8 mouse cellular contexts compared by ENCODE assay signal in the genomic region with DNA sequence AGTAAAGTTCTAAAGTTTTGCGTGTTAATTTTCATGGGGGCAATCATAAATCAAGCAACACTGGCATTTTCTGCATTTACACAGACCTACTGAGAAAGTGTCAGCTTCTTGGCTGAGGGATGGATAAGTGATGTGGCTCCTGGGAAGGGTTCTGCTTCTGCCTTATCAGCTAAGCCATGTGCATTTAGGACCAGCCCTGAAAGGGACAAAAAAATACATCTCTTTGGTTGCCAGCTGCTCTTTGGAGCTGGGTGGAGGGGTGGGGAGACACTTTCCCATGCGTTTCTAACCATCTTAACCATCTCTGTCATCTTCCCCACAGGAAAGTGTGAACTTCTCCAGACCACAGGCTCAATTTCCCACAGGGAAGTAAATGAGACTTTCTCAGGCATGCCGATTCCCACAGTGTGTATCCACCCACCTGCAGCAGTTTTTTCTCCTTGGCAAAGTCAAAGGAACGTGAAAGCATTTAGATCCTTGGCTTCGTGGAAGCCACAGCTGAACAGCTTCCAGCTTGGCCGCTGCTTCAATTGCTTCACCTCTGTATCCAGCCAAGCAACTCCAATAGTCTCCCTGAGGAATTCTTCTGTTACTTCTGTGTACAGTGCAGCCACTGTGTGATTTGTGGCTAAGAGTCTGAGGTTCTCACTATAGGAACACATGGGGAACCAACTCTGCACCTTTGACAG.
DNase-seq lines count a peak whose midpoint lies in the region; ATAC-seq lines count a peak whose summit lies in the region.

No protein-coding gene starts in this region.

- H3K36me3 ChIP-seq in hindbrain, embryonic 16.5 days (ENCODE audit: control insufficient read depth, insufficient read depth, low read length), result no peaks in the 10 kb centered on the region
- no peaks in the 10 kb centered on the region for H3K36me3 ChIP-seq in hindbrain, embryonic 11.5 days (ENCODE audit: control insufficient read depth, insufficient read depth, low read length)
- no peaks in the 10 kb centered on the region for H3K36me3 ChIP-seq in heart, embryonic 15.5 days
- no peaks in the 10 kb centered on the region for H3K36me3 ChIP-seq in limb, embryonic 15.5 days

- no peaks in the 10 kb centered on the region for H3K4me1 ChIP-seq in hindbrain, embryonic 16.5 days (ENCODE audit: control insufficient read depth, insufficient read depth, low read depth, low read length)
- H3K4me1 ChIP-seq in hindbrain, embryonic 11.5 days (replicated peaks; ENCODE audit: control insufficient read depth, insufficient read depth, low read length), result no peaks in the 10 kb centered on the region
- H3K4me1 ChIP-seq in heart, embryonic 15.5 days (replicated peaks), result no peaks in the 10 kb centered on the region; the same call in 1 of the 2 replicates
- H3K4me1 ChIP-seq in limb, embryonic 15.5 days, result peaks cover 10% of the 10 kb centered on the region

- peak; percentile 88 for ATAC-seq in hindbrain, embryonic 16.5 days
- no peak for ATAC-seq in hindbrain, embryonic 11.5 days (ENCODE audit: low FRiP score)
- peak; percentile 73; the same call in 1 of the 2 replicates for ATAC-seq in heart, embryonic 15.5 days (replicated peaks; ENCODE audit: insufficient number of reproducible peaks, insufficient read depth, low FRiP score, low read depth)
- peak; percentile 89 for ATAC-seq in limb, embryonic 15.5 days (ENCODE audit: insufficient number of reproducible peaks, low FRiP score, low TSS enrichment, low read depth)

- no peak overlapping the region for H3K4me2 ChIP-seq in hindbrain, embryonic 16.5 days (ENCODE audit: low read length)
- no peak overlapping the region for H3K4me2 ChIP-seq in hindbrain, embryonic 11.5 days (replicated peaks; ENCODE audit: low read depth, low read length)
- no peak overlapping the region for H3K4me2 ChIP-seq in heart, embryonic 15.5 days
- H3K4me2 ChIP-seq in limb, embryonic 15.5 days, result no peak overlapping the region

- H3K4me3 ChIP-seq in hindbrain, embryonic 16.5 days (ENCODE audit: low read length), result no peak overlapping the region
- no peak overlapping the region for H3K4me3 ChIP-seq in hindbrain, embryonic 11.5 days (ENCODE audit: low read depth, low read length)
- no peak overlapping the region for H3K4me3 ChIP-seq in heart, embryonic 15.5 days
- H3K4me3 ChIP-seq in limb, embryonic 15.5 days, result no peak overlapping the region

- H3K27me3 ChIP-seq in hindbrain, embryonic 16.5 days (replicated peaks; ENCODE audit: control insufficient read depth, insufficient read depth, low read length), result no peaks in the 10 kb centered on the region
- H3K27me3 ChIP-seq in hindbrain, embryonic 11.5 days (ENCODE audit: control insufficient read depth, insufficient read depth, low read length), result no peaks in the 10 kb centered on the region
- H3K27me3 ChIP-seq in heart, embryonic 15.5 days, result no peaks in the 10 kb centered on the region
- H3K27me3 ChIP-seq in limb, embryonic 15.5 days, result no peaks in the 10 kb centered on the region

- WGBS in hindbrain, embryonic 16.5 days, result 59% methylated on average over 6 of the region's 6 CpGs
- 78% methylated on average over 6 of the region's 6 CpGs for WGBS in hindbrain, embryonic 11.5 days
- WGBS in heart, embryonic 15.5 days, result 43% methylated on average over 6 of the region's 6 CpGs
- WGBS in limb, embryonic 15.5 days, result 28% methylated on average over 6 of the region's 6 CpGs

- no peaks in the 10 kb centered on the region for H3K9me3 ChIP-seq in hindbrain, embryonic 16.5 days (ENCODE audit: control insufficient read depth, low read length)
- H3K9me3 ChIP-seq in hindbrain, embryonic 11.5 days (ENCODE audit: control insufficient read depth, low read length), result no peaks in the 10 kb centered on the region
- no peaks in the 10 kb centered on the region for H3K9me3 ChIP-seq in heart, embryonic 15.5 days (replicated peaks)
- no peaks in the 10 kb centered on the region for H3K9me3 ChIP-seq in limb, embryonic 15.5 days

- no peak overlapping the region for H3K27ac ChIP-seq in hindbrain, embryonic 16.5 days (ENCODE audit: low read depth, low read length)
- no peak overlapping the region for H3K27ac ChIP-seq in hindbrain, embryonic 11.5 days (ENCODE audit: low read depth, low read length)
- H3K27ac ChIP-seq in heart, embryonic 15.5 days, result peak overlapping the region; percentile 28; the same call in 1 of the 2 replicates
- H3K27ac ChIP-seq in limb, embryonic 15.5 days, result peak overlapping the region; percentile 54; the same call in 1 of the 2 replicates

- H3K9ac ChIP-seq in hindbrain, embryonic 16.5 days (ENCODE audit: low read depth, low read length), result no peak overlapping the region
- H3K9ac ChIP-seq in hindbrain, embryonic 11.5 days (ENCODE audit: low read depth, low read length), result no peak overlapping the region
- no peak overlapping the region for H3K9ac ChIP-seq in heart, embryonic 15.5 days
- no peak overlapping the region for H3K9ac ChIP-seq in limb, embryonic 15.5 days

- DNase-seq in hindbrain, embryonic 11.5 days (ENCODE audit: low spot score), result no peak
- peak; percentile 29 for DNase-seq in brain, adult 2 months (ENCODE audit: low read depth, low spot score)
- no peak for DNase-seq in natural killer cell, adult 2 months (ENCODE audit: low spot score in 2 of 2)
- no peak for DNase-seq in thymus, postnatal 0 days (ENCODE audit: low spot score)
- DNase-seq in left cerebral cortex, adult 8-10 months (ENCODE audit: low spot score in 2 of 2), result no peak

Comparison
In these comparisons a context has a peak if more than half of its experiments do, and no peak if none do; other contexts are left out.
1. H3K27ac ChIP-seq: peak in heart, embryonic 15.5 days (single experiment) and limb, embryonic 15.5 days (single experiment); none in hindbrain, embryonic 16.5 days (single experiment) and hindbrain, embryonic 11.5 days (single experiment).